8 mouse cellular contexts compared by ENCODE assay signal in the genomic region with DNA sequence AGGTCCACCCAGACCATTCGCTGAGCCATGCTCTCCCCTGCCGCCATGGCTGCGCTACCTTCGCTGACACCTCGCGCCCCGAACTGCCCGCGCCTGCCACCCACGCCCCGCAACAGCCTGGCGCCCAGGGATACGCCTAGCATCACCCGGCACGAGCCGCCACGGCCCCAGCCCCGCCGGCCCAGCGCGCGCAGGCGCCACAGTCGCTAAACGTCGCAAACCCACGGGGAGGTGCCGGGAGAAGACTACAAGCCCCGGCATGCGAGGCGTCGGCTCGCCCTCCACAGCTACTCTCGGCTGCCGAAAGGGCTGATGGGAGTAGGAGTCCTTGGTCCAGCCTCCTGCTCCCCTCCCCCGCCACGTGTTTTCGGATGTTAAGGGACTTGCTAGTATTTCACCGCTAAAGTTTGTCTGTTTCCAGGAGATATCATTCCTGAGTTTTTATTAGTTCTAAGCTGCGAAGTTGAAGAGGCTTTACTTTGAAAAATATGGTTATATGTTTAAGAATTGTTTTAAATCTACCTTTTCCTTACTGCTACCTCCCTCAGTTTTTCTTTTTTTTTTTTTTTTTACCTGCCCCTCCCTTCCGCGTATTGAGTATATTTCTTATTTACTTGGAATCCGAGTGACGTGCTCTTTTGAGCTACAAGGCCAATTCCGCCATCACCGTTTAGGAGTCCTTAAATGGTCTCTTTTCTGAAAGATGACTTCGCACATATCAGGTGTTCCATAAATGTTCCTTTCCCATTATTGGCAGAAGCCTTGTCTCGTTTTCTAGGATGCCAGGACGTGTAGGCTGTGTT. TPM values are rescaled to one million over a fixed set of nuclear protein-coding genes. Genes with fewer than 3 reads are reported as not detected.
DNase-seq lines count a peak whose midpoint lies in the region; ATAC-seq and TF ChIP-seq lines count a peak whose summit lies in the region.

TSS of gene Rexo2 (minus strand) at position 213 of the 803 bp plus-strand sequence.

- H3K4me1 ChIP-seq in embryonic facial prominence, embryonic 13.5 days = peaks cover 16% of the 10 kb centered on the region
- no peaks in the 10 kb centered on the region; the same call in 1 of the 2 replicates for H3K4me1 ChIP-seq in kidney, adult 2 months (ENCODE audit: control insufficient read depth, insufficient read depth, low read length)
- H3K4me1 ChIP-seq in limb, embryonic 12.5 days (replicated peaks) = peaks cover 13% of the 10 kb centered on the region
- H3K4me1 ChIP-seq in midbrain, embryonic 15.5 days = peaks cover 12% of the 10 kb centered on the region
- H3K4me1 ChIP-seq in spleen, adult 2 months (ENCODE audit: control insufficient read depth, insufficient read depth, insufficient read length) = no peaks in the 10 kb centered on the region; the same call in 1 of the 2 replicates

- no peak for TF ChIP-seq POLR2A in kidney, adult 2 months (IDR thresholded peaks at IDR 0.05; ENCODE audit: low read depth, low read length)
- no peak for TF ChIP-seq POLR2A in spleen, adult 2 months (IDR thresholded peaks at IDR 0.05; ENCODE audit: low read depth, low read length)

- under 1% methylated on average over 49 of the region's 49 CpGs for WGBS in embryonic facial prominence, embryonic 13.5 days
- 1% methylated on average over 49 of the region's 49 CpGs for WGBS in kidney, adult 2 months
- 1% methylated on average over 49 of the region's 49 CpGs for WGBS in limb, embryonic 12.5 days
- WGBS in midbrain, embryonic 15.5 days = 1% methylated on average over 49 of the region's 49 CpGs
- 1% methylated on average over 49 of the region's 49 CpGs for WGBS in spleen, adult 2 months

- H3K9ac ChIP-seq in embryonic facial prominence, embryonic 13.5 days = peak within 1 kb of the TSS; percentile 87
- peak within 1 kb of the TSS; percentile 72 for H3K9ac ChIP-seq in limb, embryonic 12.5 days (replicated peaks)
- peak within 1 kb of the TSS; percentile 74 for H3K9ac ChIP-seq in midbrain, embryonic 15.5 days

- peaks cover 15% of the 10 kb centered on the region for H3K36me3 ChIP-seq in embryonic facial prominence, embryonic 13.5 days
- no peaks in the 10 kb centered on the region for H3K36me3 ChIP-seq in kidney, adult 2 months (ENCODE audit: control insufficient read depth, insufficient read depth, low read length)
- peaks cover 27% of the 10 kb centered on the region for H3K36me3 ChIP-seq in limb, embryonic 12.5 days
- H3K36me3 ChIP-seq in midbrain, embryonic 15.5 days (replicated peaks) = 0 out of 2 replicates have a peak, but pooled peaks cover 5% of the 10 kb centered on the region
- peaks cover 3% of the 10 kb centered on the region; the same call in 1 of the 2 replicates for H3K36me3 ChIP-seq in spleen, adult 2 months (ENCODE audit: control insufficient read depth, insufficient read depth, low read length)

- peak; percentile 92 for DNase-seq in 3134 (ENCODE audit: extremely low read depth, insufficient read length, low spot score)
- peak; percentile 96 to 97 for DNase-seq in adrenal gland, postnatal 36 days
- peak; percentile 96 to 97 for DNase-seq in heart, adult 18-20 months
- peak; percentile 97 for DNase-seq in kidney, adult 2 months
- DNase-seq in spleen, adult 2 months (ENCODE audit: low read depth in 1 of 2, low spot score in 2 of 2) = peak; percentile 90 to 95

- H3K4me2 ChIP-seq in embryonic facial prominence, embryonic 13.5 days = peak within 1 kb of the TSS; percentile 85
- peak within 1 kb of the TSS; percentile 82 for H3K4me2 ChIP-seq in limb, embryonic 12.5 days
- H3K4me2 ChIP-seq in midbrain, embryonic 15.5 days = peak within 1 kb of the TSS; percentile 91

- H3K4me3 ChIP-seq in embryonic facial prominence, embryonic 13.5 days = peak within 1 kb of the TSS; percentile 85
- peak within 1 kb of the TSS; percentile 90 for H3K4me3 ChIP-seq in kidney, adult 2 months (ENCODE audit: insufficient read depth, low read depth, low read length)
- H3K4me3 ChIP-seq in limb, embryonic 12.5 days (replicated peaks) = peak within 1 kb of the TSS; percentile 79
- peak within 1 kb of the TSS; percentile 78 for H3K4me3 ChIP-seq in midbrain, embryonic 15.5 days
- H3K4me3 ChIP-seq in spleen, adult 2 months (ENCODE audit: extremely low read depth, insufficient read depth, insufficient read length) = peak within 1 kb of the TSS; percentile 95

- H3K9me3 ChIP-seq in embryonic facial prominence, embryonic 13.5 days = no peaks in the 10 kb centered on the region
- no peaks in the 10 kb centered on the region for H3K9me3 ChIP-seq in limb, embryonic 12.5 days
- H3K9me3 ChIP-seq in midbrain, embryonic 15.5 days = no peaks in the 10 kb centered on the region

- no peaks in the 10 kb centered on the region for H3K27me3 ChIP-seq in embryonic facial prominence, embryonic 13.5 days
- no peaks in the 10 kb centered on the region for H3K27me3 ChIP-seq in kidney, adult 2 months (replicated peaks; ENCODE audit: control insufficient read depth, insufficient read depth, low read length)
- H3K27me3 ChIP-seq in limb, embryonic 12.5 days = no peaks in the 10 kb centered on the region
- peaks cover 5% of the 10 kb centered on the region; the same call in 1 of the 2 replicates for H3K27me3 ChIP-seq in midbrain, embryonic 15.5 days (replicated peaks)
- no peaks in the 10 kb centered on the region for H3K27me3 ChIP-seq in spleen, adult 2 months (ENCODE audit: control insufficient read depth, insufficient read depth, low read length)

- TF ChIP-seq CTCF in kidney, adult 2 months (conservative IDR thresholded peaks at IDR 0.05; ENCODE audit: insufficient read depth, insufficient read length, low read depth, low read length) = no peak
- no peak for TF ChIP-seq CTCF in spleen, adult 2 months (IDR thresholded peaks at IDR 0.05; ENCODE audit: extremely low read depth, insufficient read depth, insufficient read length, insufficient replicate concordance)

- no peak within 1 kb of the TSS for H3K27ac ChIP-seq in embryonic facial prominence, embryonic 13.5 days
- no peak within 1 kb of the TSS for H3K27ac ChIP-seq in kidney, adult 2 months (ENCODE audit: insufficient read depth, low read depth, low read length)
- no peak within 1 kb of the TSS for H3K27ac ChIP-seq in limb, embryonic 12.5 days
- H3K27ac ChIP-seq in midbrain, embryonic 15.5 days = no peak within 1 kb of the TSS
- H3K27ac ChIP-seq in spleen, adult 2 months (ENCODE audit: insufficient read depth, low read length) = peak within 1 kb of the TSS; percentile 55; the same call in 1 of the 2 replicates

- peak; percentile 94 for ATAC-seq in embryonic facial prominence, embryonic 13.5 days (ENCODE audit: insufficient number of reproducible peaks, insufficient read depth, low FRiP score, low TSS enrichment, low read depth)
- ATAC-seq in limb, embryonic 12.5 days (ENCODE audit: insufficient number of reproducible peaks, insufficient read depth, low FRiP score, low TSS enrichment, low read depth) = peak; percentile 98
- ATAC-seq in midbrain, embryonic 15.5 days (replicated peaks) = peak; percentile 100

RNA-seq across cellular contexts. Expression of gene Rexo2, which starts in this region (rescaled TPM):
- total RNA-seq in adrenal gland, postnatal 36 days (2021) = 100 to 1,000 TPM; 131 TPM
- polyA plus RNA-seq in embryonic facial prominence, embryonic 13.5 days (2015; fragmentation: Nextera tagmentation; extraction: Ambion mirVana) = 106 and 114 TPM in 2 replicates
- total RNA-seq in heart, adult 18-20 months (2021) = 10 to 100 TPM; 65.7 to 71.4 TPM
- polyA plus RNA-seq in kidney, adult 2 months (2012; rRNA removed) = 73.1 and 77.4 TPM in 2 replicates
- 93.8 and 99.3 TPM in 2 replicates for polyA plus RNA-seq in limb, embryonic 12.5 days (2016; fragmentation: Nextera tagmentation; extraction: Ambion mirVana)
- 100 and 102 TPM in 2 replicates for polyA plus RNA-seq in midbrain, embryonic 15.5 days (2015; fragmentation: Nextera tagmentation; extraction: Ambion mirVana)
- 47.9 and 50.0 TPM in 2 replicates for polyA plus RNA-seq in spleen, adult 2 months (2012; rRNA removed)
